Mouse (Mus musculus) heart, postnatal 0 days (tissue): ENCODE results near the gene Nupr1l. TPM values are rescaled to one million over a fixed set of nuclear protein-coding genes. Genes with fewer than 3 reads are reported as not detected.

Experiments
- ATAC-seq: fragments of 200-750 bp; cut with Nextera tagmentation; 2 replicates; pipeline ENCODE4 v1.8.0; 2017; ENCODE audit warnings: low read depth, moderate number of reproducible peaks, moderate library complexity; ENCODE audit not compliant: insufficient read depth
- DNase-seq: peaks from one replicate; pipeline ENCODE4 v3.0.0-alpha.2; 2016; ENCODE audit warnings: low spot score
- H3K27ac ChIP-seq: fragments of 300-500 bp; sonication (generic); 2 replicates; pipeline ENCODE4 v1.5.1; 2014; ENCODE audit warnings: low read depth, mild to moderate bottlenecking
- H3K27me3 ChIP-seq: fragments of 300-500 bp; sonication (generic); 2 replicates; pipeline ENCODE4 v1.6.1; 2014; ENCODE audit warnings: low read length, mixed read lengths; ENCODE audit not compliant: control insufficient read depth, insufficient read depth
- H3K36me3 ChIP-seq: fragments of 300-500 bp; sonication (generic); replicated peaks from 2 replicates; pipeline ENCODE4 v1.6.1; 2014; ENCODE audit warnings: low read length, mixed read lengths; ENCODE audit not compliant: control insufficient read depth, insufficient read depth
- H3K4me1 ChIP-seq: fragments of 300-500 bp; sonication (generic); 2 replicates; pipeline ENCODE4 v1.6.1; 2014; ENCODE audit warnings: antibody characterized with exemption; ENCODE audit not compliant: control insufficient read depth, insufficient read depth
- H3K4me2 ChIP-seq: fragments of 300-500 bp; sonication (generic); 2 replicates; pipeline ENCODE4 v1.6.1; 2014; ENCODE audit warnings: low read depth, mild to moderate bottlenecking, low read length, moderate library complexity
- H3K4me3 ChIP-seq: fragments of 300-500 bp; sonication (generic); 2 replicates; pipeline ENCODE4 v1.5.1; 2014; ENCODE audit warnings: low read depth, low read length
- H3K9ac ChIP-seq: fragments of 300-500 bp; sonication (generic); replicated peaks from 2 replicates; pipeline ENCODE4 v1.6.1; 2014; ENCODE audit warnings: low read depth, low read length, mixed read lengths
- H3K9me3 ChIP-seq: fragments of 300-500 bp; sonication (generic); replicated peaks from 2 replicates; pipeline ENCODE4 v1.6.1; 2016; ENCODE audit warnings: low read length; ENCODE audit not compliant: control insufficient read depth
- CTCF ChIP-seq: IDR thresholded peaks from 2 replicates; pipeline ENCODE4 v1.5.1; 2016; ENCODE audit warnings: antibody characterized with exemption, control low read depth, low read depth
- EP300 ChIP-seq: IDR thresholded peaks from 2 replicates; pipeline ENCODE4 v1.6.1; 2016; ENCODE audit warnings: antibody characterized with exemption, low read depth
- WGBS: fragments of 180-500 bp; shearing (Covaris S2); extraction: QIAGEN DNeasy Blood & Tissue Kit; methylation state at CpG from one replicate; pipeline ENCODE4 v1.1.7; 2014; 5-methylcytosine and 5-hydroxymethylcytosine counted together
- polyA plus RNA-seq: library from polyadenylated mRNA; unstranded; fragments of >200 nt; fragmentation: Nextera tagmentation; extraction: Ambion mirVana; gene quantifications from 2 replicates; pipeline ENCODE4 v1.2.1, GENCODE M21; 2015
- total RNA-seq: library from RNA; depleted of rRNA; stranded (reverse); fragments of >200 nt; gene quantifications from 2 replicates; pipeline ENCODE4 v1.2.3, GENCODE M21; 2014; ENCODE audit warnings: low replicate concordance

The Nupr1l gene
- total and polyA plus RNA-seq, 2 experiments from 2014 or later, result 0.38 to 2.7 TPM

GRCm38 (mm10) chr5:129918752-129919151 is 10.4 kb downstream of the Nupr1l start:
- H3K27me3 ChIP-seq, result no peaks in the 10 kb centered on the region
- H3K4me3 ChIP-seq, result no peak overlapping the region
- WGBS, result 60% methylated on average over 9 of the region's 9 CpGs
- no peak overlapping the region for H3K4me2 ChIP-seq
- no peak for TF ChIP-seq CTCF
- no peak for TF ChIP-seq EP300
- no peak overlapping the region for H3K9ac ChIP-seq
- no peak overlapping the region for H3K27ac ChIP-seq
- no peaks in the 10 kb centered on the region for H3K36me3 ChIP-seq
- DNase-seq (no peak), ATAC-seq (no peak)
- H3K9me3 ChIP-seq, result no peaks in the 10 kb centered on the region
- H3K4me1 ChIP-seq, result no peaks in the 10 kb centered on the region

GRCm38 (mm10) chr5:129919320-129919719 is 11.0 kb downstream of the Nupr1l start:
- Histone ChIP-seq H3K27ac (no peak overlapping the region), H3K4me1 (no peaks in the 10 kb centered on the region), H3K27me3 (no peaks in the 10 kb centered on the region), H3K4me3 (no peak overlapping the region), H3K36me3 (no peaks in the 10 kb centered on the region), H3K9me3 (no peaks in the 10 kb centered on the region), H3K4me2 (no peak overlapping the region), H3K9ac (no peak overlapping the region)
- no peak for ATAC-seq
- DNase-seq, result no peak
- TF ChIP-seq EP300 (no peak), CTCF (no peak)
- whole genome bisulfite sequencing, result 62% methylated on average over 8 of the region's 8 CpGs

GRCm38 (mm10) chr5:129921972-129922371 is 13.6 kb downstream of the Nupr1l start:
- Histone ChIP-seq H3K4me1 (no peaks in the 10 kb centered on the region), H3K27me3 (no peaks in the 10 kb centered on the region), H3K9me3 (no peaks in the 10 kb centered on the region), H3K36me3 (no peaks in the 10 kb centered on the region), H3K4me2 (no peak overlapping the region), H3K27ac (no peak overlapping the region), H3K9ac (no peak overlapping the region), H3K4me3 (no peak overlapping the region)
- no peak for ATAC-seq
- WGBS, result 87% methylated on average over 4 of the region's 4 CpGs
- DNase-seq, result no peak
- TF ChIP-seq EP300 (no peak), CTCF (no peak)

GRCm38 (mm10) chr5:129924820-129925452 is 16.6 kb downstream of the Nupr1l start:
- ATAC-seq, result no peak
- TF ChIP-seq CTCF, result no peak
- TF ChIP-seq EP300, result no peak

GRCm38 (mm10) chr5:129925933-129926332 is 17.6 kb downstream of the Nupr1l start:
- TF ChIP-seq EP300 (no peak), CTCF (no peak)
- Histone ChIP-seq H3K36me3 (no peaks in the 10 kb centered on the region), H3K27ac (no peak overlapping the region), H3K27me3 (no peaks in the 10 kb centered on the region), H3K9me3 (no peaks in the 10 kb centered on the region), H3K9ac (no peak overlapping the region), H3K4me2 (no peak overlapping the region), H3K4me1 (no peaks in the 10 kb centered on the region), H3K4me3 (no peak overlapping the region)
- ATAC-seq (no peak), DNase-seq (no peak)
- 71% methylated on average over 5 of the region's 5 CpGs for WGBS

More at GRCm38 (mm10) chr5:129924820-129925452, 16.6 kb downstream of the Nupr1l start:
- H3K4me3 ChIP-seq, result no peak overlapping the region
- no peaks in the 10 kb centered on the region for H3K27me3 ChIP-seq
- H3K9me3 ChIP-seq, result no peaks in the 10 kb centered on the region
- no peaks in the 10 kb centered on the region for H3K4me1 ChIP-seq
- no peak overlapping the region for H3K4me2 ChIP-seq
- 67% methylated on average over 8 of the region's 8 CpGs for WGBS
- H3K36me3 ChIP-seq, result no peaks in the 10 kb centered on the region
- H3K9ac ChIP-seq, result no peak overlapping the region
- no peak overlapping the region for H3K27ac ChIP-seq
- no peak for DNase-seq
